Mouse (Mus musculus) CD4-positive, CD25-positive, alpha-beta regulatory T cell, adult 9 weeks (primary cell): ENCODE data around the gene Phf19. TPM values are rescaled to one million over a fixed set of nuclear protein-coding genes. Genes with fewer than 3 reads are reported as not detected.

Source experiments
- polyA plus RNA-seq: library from polyadenylated mRNA; unstranded; fragments of 100-300 nt; shearing (Covaris generic); gene quantifications from one replicate; pipeline ENCODE4 v1.2.1, GENCODE M21; 2017

Phf19 gene
- 1.1 TPM for polyA plus RNA-seq

GRCm38 (mm10) chr2:34913218-34914068 is at the start of gene Phf19:
TSS of gene Phf19 (minus strand) at chr2:34914026.

DNA sequence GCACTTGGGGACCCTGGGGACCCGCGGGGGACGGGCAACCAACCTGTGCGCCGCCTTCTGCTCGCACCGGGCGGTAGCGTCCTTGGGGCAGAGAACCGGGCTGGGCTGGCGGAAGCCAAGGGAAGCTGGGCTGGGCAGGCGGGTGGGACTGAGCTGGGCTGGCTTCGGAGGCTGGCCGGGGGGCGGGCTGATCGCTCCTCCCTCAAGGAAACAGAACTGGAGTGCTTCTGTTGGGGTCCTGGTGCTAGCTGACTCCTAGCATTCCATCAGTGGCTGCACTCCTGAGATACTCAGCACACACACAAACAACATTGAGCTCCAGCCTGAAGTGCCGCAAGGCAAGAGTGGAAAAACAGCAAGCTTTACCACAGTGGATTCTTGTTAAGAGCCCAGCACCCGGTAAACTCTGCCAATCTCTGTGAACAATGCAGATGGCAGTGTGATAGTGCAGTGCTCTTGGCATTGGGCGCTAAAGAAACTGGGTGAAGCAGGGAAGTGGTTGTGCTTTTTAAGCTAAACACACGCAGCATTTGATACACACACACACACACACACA is 47.7 kb upstream of the Phf19 start, which contains the start of gene Traf1:
Gene Traf1 (minus strand): TSS at position 292 of the 556 bp plus-strand sequence.

GRCm38 (mm10) chr2:34874816-34875345 is 38.9 kb downstream of the Phf19 start, which contains the start of gene Psmd5:
TSS of gene Psmd5 (minus strand) at chr2:34874968.

GRCm38 (mm10) chr2:34874271-34874670 is 39.6 kb downstream of the Phf19 start, which contains the start of gene Cutal:
TSS of gene Cutal (plus strand) at chr2:34874396.

Other genes starting within 250 kb of the Phf19 start
- gene Gapvd1, start 158.8 kb downstream of the Phf19 start, polyA plus RNA-seq, result 93.4 TPM
- gene Hspa5, start 142.1 kb downstream of the Phf19 start, polyA plus RNA-seq, result 557 TPM
- gene Rabepk, start 114.1 kb downstream of the Phf19 start, polyA plus RNA-seq, result 49.0 TPM
- gene Fbxw2, start 87.7 kb downstream of the Phf19 start, polyA plus RNA-seq, result 65.6 TPM
- not detected for gene Gm34653, start 81.0 kb downstream of the Phf19 start, polyA plus RNA-seq
- gene Cutal, start 39.6 kb downstream of the Phf19 start, polyA plus RNA-seq, result not detected
- gene Psmd5, start 39.1 kb downstream of the Phf19 start, polyA plus RNA-seq, result 52.0 TPM
- 450 TPM for gene Traf1, start 47.7 kb upstream of the Phf19 start, polyA plus RNA-seq
- gene Hc, start 147.4 kb upstream of the Phf19 start, polyA plus RNA-seq, result 0.77 TPM
- 3.1 TPM for gene AI182371, start 187.5 kb upstream of the Phf19 start, polyA plus RNA-seq
- 144 TPM for gene Cntrl, start 195.5 kb upstream of the Phf19 start, polyA plus RNA-seq